In genomic region chr19:36229941-36230340, GRCm38 (mm10) we compare ENCODE assay signal across 25 mouse cellular contexts.
DNase-seq lines count a peak whose midpoint lies in the region; ATAC-seq lines count a peak whose summit lies in the region.
"Had no signal": no experiment of that assay in that cellular context is flagged by ENCODE, and none has a peak within 500 bp of the region (broad histone marks: within the 10 kb centered on the region; RNA-seq: fewer than 3 reads in every experiment).

No protein-coding gene starts in this region.

- peak; percentile 74 for DNase-seq in heart, adult 11 months
- no peak for DNase-seq in heart, adult 8-10 months (ENCODE audit: low spot score)
- DNase-seq in heart, postnatal 25 days (ENCODE audit: low spot score), result no peak
- peak; percentile 24 for DNase-seq in Muller cell, postnatal 12 days (ENCODE audit: inconsistent ontology term)
- DNase-seq in NIH3T3 (ENCODE audit: low read depth), result peak; percentile 23
- no peak for DNase-seq in retina, embryonic 14.5 days (ENCODE audit: low spot score)
- DNase-seq: adrenal gland, postnatal 10 days; B cell, adult 2 months; cerebellum, adult 11 months; cerebellum, adult 9-11 months; forebrain, postnatal 0 days; kidney, adult 11 months; kidney, postnatal 25 days; liver, postnatal 0 days; lung, postnatal 36 days; thymus, adult 2 months; thymus, postnatal 36 days had no signal

- H3K9ac ChIP-seq in heart, embryonic 16.5 days (ENCODE audit: low read length), result no peak overlapping the region
- H3K9ac ChIP-seq: embryonic facial prominence, embryonic 15.5 days; forebrain, postnatal 0 days; limb, embryonic 13.5 days; liver, embryonic 12.5 days; liver, postnatal 0 days; midbrain, embryonic 12.5 days; neural tube, embryonic 13.5 days had no signal

- H3K36me3 ChIP-seq in heart, embryonic 16.5 days (ENCODE audit: control insufficient read depth, insufficient read depth), result no peaks in the 10 kb centered on the region
- H3K36me3 ChIP-seq: embryonic facial prominence, embryonic 10.5 days; embryonic facial prominence, embryonic 15.5 days; limb, embryonic 13.5 days; liver, embryonic 12.5 days; midbrain, embryonic 12.5 days; neural tube, embryonic 13.5 days had no signal

- H3K27me3 ChIP-seq in heart, embryonic 16.5 days (ENCODE audit: control insufficient read depth, insufficient read depth, low read length), result no peaks in the 10 kb centered on the region
- H3K27me3 ChIP-seq: embryonic facial prominence, embryonic 15.5 days; liver, embryonic 12.5 days; midbrain, embryonic 12.5 days; neural tube, embryonic 13.5 days had no signal

- H3K4me2 ChIP-seq in heart, embryonic 16.5 days (ENCODE audit: low read depth, low read length), result no peak overlapping the region
- H3K4me2 ChIP-seq: embryonic facial prominence, embryonic 15.5 days; limb, embryonic 13.5 days; liver, embryonic 12.5 days; midbrain, embryonic 12.5 days; neural tube, embryonic 13.5 days had no signal

- H3K4me1 ChIP-seq in heart, embryonic 16.5 days (ENCODE audit: control insufficient read depth, insufficient read depth, low read length), result peaks cover 29% of the 10 kb centered on the region
- H3K4me1 ChIP-seq: embryonic facial prominence, embryonic 15.5 days; limb, embryonic 13.5 days; liver, embryonic 12.5 days; midbrain, embryonic 12.5 days had no signal

- H3K27ac ChIP-seq in heart, embryonic 16.5 days (ENCODE audit: low read length), result 0 out of 2 replicates have a peak overlapping the region, but pooled peaks have one; percentile 9
- H3K27ac ChIP-seq: embryonic facial prominence, embryonic 10.5 days; embryonic facial prominence, embryonic 15.5 days; limb, embryonic 13.5 days; liver, embryonic 12.5 days; midbrain, embryonic 12.5 days; neural tube, embryonic 13.5 days had no signal

- no peaks in the 10 kb centered on the region for H3K9me3 ChIP-seq in heart, embryonic 16.5 days (replicated peaks; ENCODE audit: control insufficient read depth, low read length)
- H3K9me3 ChIP-seq: embryonic facial prominence, embryonic 10.5 days; embryonic facial prominence, embryonic 15.5 days; limb, embryonic 13.5 days; liver, embryonic 12.5 days; midbrain, embryonic 12.5 days; neural tube, embryonic 13.5 days had no signal

- no peak for ATAC-seq in heart, embryonic 16.5 days (replicated peaks; ENCODE audit: extremely low read depth, insufficient read depth, low FRiP score)
- ATAC-seq: forebrain, postnatal 0 days; inflammation-experienced regulatory T-cells, adult 6 months; liver, embryonic 12.5 days; liver, postnatal 0 days had no signal

- no peak overlapping the region for H3K4me3 ChIP-seq in heart, embryonic 16.5 days (ENCODE audit: low read length)
- H3K4me3 ChIP-seq: embryonic facial prominence, embryonic 10.5 days; embryonic facial prominence, embryonic 15.5 days; limb, embryonic 13.5 days; liver, embryonic 12.5 days; midbrain, embryonic 12.5 days; neural tube, embryonic 13.5 days had no signal

- WGBS in heart, embryonic 16.5 days, result 79% methylated on average over 1 of the region's 1 CpGs

- intact Hi-C loops in heart, postnatal 25 days (cut with DNase I), result no loop called here

Comparison
In these comparisons a context has a peak if more than half of its experiments do, and no peak if none do; other contexts are left out.
1. DNase-seq: peak in heart, adult 11 months (single experiment), Muller cell, postnatal 12 days (single experiment) and NIH3T3 (single experiment); none in heart, adult 8-10 months (single experiment), heart, postnatal 25 days (single experiment) and retina, embryonic 14.5 days (single experiment).